Mouse (Mus musculus) heart, embryonic 12.5 days (tissue): ENCODE data around the gene Slpi. TPM values are rescaled to one million over a fixed set of nuclear protein-coding genes. Genes with fewer than 3 reads are reported as not detected.

ENCODE experiments used
- ATAC-seq: fragments of 200-750 bp; cut with Nextera tagmentation; 2 replicates; pipeline ENCODE4 v1.8.0; 2017; ENCODE audit warnings: moderate TSS enrichment, moderate library complexity; ENCODE audit not compliant: insufficient number of reproducible peaks, low FRiP score
- H3K27ac ChIP-seq: fragments of 300-500 bp; sonication (generic); 2 replicates; pipeline ENCODE4 v1.5.1; 2016; ENCODE audit warnings: mild to moderate bottlenecking, moderate library complexity; ENCODE audit not compliant: poor library complexity, severe bottlenecking
- H3K27me3 ChIP-seq: fragments of 300-500 bp; sonication (generic); replicated peaks from 2 replicates; pipeline ENCODE4 v1.6.1; 2016; ENCODE audit warnings: mild to moderate bottlenecking, moderate library complexity
- H3K36me3 ChIP-seq: fragments of 300-500 bp; sonication (generic); 2 replicates; pipeline ENCODE4 v1.6.1; 2016; ENCODE audit warnings: mild to moderate bottlenecking, moderate library complexity
- H3K4me1 ChIP-seq: fragments of 300-500 bp; sonication (generic); replicated peaks from 2 replicates; pipeline ENCODE4 v1.6.1; 2016; ENCODE audit warnings: mild to moderate bottlenecking
- H3K4me2 ChIP-seq: fragments of 300-500 bp; sonication (generic); 2 replicates; pipeline ENCODE4 v1.6.1; 2016; ENCODE audit warnings: mild to moderate bottlenecking, moderate library complexity
- H3K4me3 ChIP-seq: fragments of 300-500 bp; sonication (generic); 2 replicates; pipeline ENCODE4 v1.5.1; 2016; ENCODE audit warnings: mild to moderate bottlenecking
- H3K9ac ChIP-seq: fragments of 300-500 bp; sonication (generic); 2 replicates; pipeline ENCODE4 v1.6.1; 2016; ENCODE audit warnings: mild to moderate bottlenecking, moderate library complexity
- H3K9me3 ChIP-seq: fragments of 300-500 bp; sonication (generic); replicated peaks from 2 replicates; pipeline ENCODE4 v1.6.1; 2016; ENCODE audit warnings: mild to moderate bottlenecking, moderate library complexity
- WGBS: fragments of 180-500 bp; shearing (Covaris S2); methylation state at CpG from one replicate; pipeline ENCODE4 v1.1.7; 2016; 5-methylcytosine and 5-hydroxymethylcytosine counted together
- polyA plus RNA-seq: library from polyadenylated mRNA; unstranded; fragments of >200 nt; fragmentation: Nextera tagmentation; extraction: Ambion mirVana; gene quantifications from 2 replicates; pipeline ENCODE4 v1.2.1, GENCODE M21; 2016

Gene Slpi
- polyA plus RNA-seq, 1 experiment from 2014 or later = 1.2 TPM

- Histone ChIP-seq H3K4me2 (peak overlapping the region; percentile 57), H3K9ac (0 out of 2 replicates have a peak overlapping the region, but pooled peaks have one; percentile 27), H3K4me3 (no peak overlapping the region), H3K27me3 (peaks cover 4% of the 10 kb centered on the region; the same call in 1 of the 2 replicates), H3K36me3 (peaks cover 28% of the 10 kb centered on the region), H3K27ac (peak overlapping the region; percentile 65), H3K4me1 (peaks cover 70% of the 10 kb centered on the region), H3K9me3 (no peaks in the 10 kb centered on the region)
- WGBS = 70% methylated on average over 9 of the region's 9 CpGs
- no peak for ATAC-seq
Measured at GRCm38 (mm10) chr2:164431676-164432465, 43.0 kb upstream of the Slpi start.

- peaks cover 38% of the 10 kb centered on the region for H3K36me3 ChIP-seq
- H3K9me3 ChIP-seq = no peaks in the 10 kb centered on the region
- no peak overlapping the region for H3K27ac ChIP-seq
- peak overlapping the region; percentile 22 for H3K4me2 ChIP-seq
- H3K9ac ChIP-seq = no peak overlapping the region
- WGBS = 5% methylated on average over 7 of the region's 7 CpGs
- ATAC-seq = peak; percentile 49; the same call in 1 of the 2 replicates
- no peak overlapping the region for H3K4me3 ChIP-seq
- H3K27me3 ChIP-seq = peaks cover 4% of the 10 kb centered on the region
- H3K4me1 ChIP-seq = peaks cover 62% of the 10 kb centered on the region
Measured at GRCm38 (mm10) chr2:164430697-164431096, 41.8 kb upstream of the Slpi start.

- H3K4me1 ChIP-seq = peaks cover 56% of the 10 kb centered on the region
- H3K36me3 ChIP-seq = peaks cover 39% of the 10 kb centered on the region
- no peak for ATAC-seq
- H3K4me3 ChIP-seq = no peak overlapping the region
- H3K27me3 ChIP-seq = peaks cover 4% of the 10 kb centered on the region
- no peak overlapping the region for H3K9ac ChIP-seq
- H3K27ac ChIP-seq = 0 out of 2 replicates have a peak overlapping the region, but pooled peaks have one; percentile 8
- H3K4me2 ChIP-seq = no peak overlapping the region
- H3K9me3 ChIP-seq = no peaks in the 10 kb centered on the region
- 48% methylated on average over 15 of the region's 15 CpGs for WGBS
Measured at GRCm38 (mm10) chr2:164429881-164430615, 41.2 kb upstream of the Slpi start.

- ATAC-seq = no peak
- Histone ChIP-seq H3K4me3 (no peak overlapping the region), H3K36me3 (peaks cover 50% of the 10 kb centered on the region), H3K27ac (no peak overlapping the region), H3K27me3 (peaks cover 4% of the 10 kb centered on the region), H3K9me3 (no peaks in the 10 kb centered on the region; the same call in 1 of the 2 replicates), H3K9ac (no peak overlapping the region), H3K4me1 (peaks cover 45% of the 10 kb centered on the region), H3K4me2 (no peak overlapping the region)
- WGBS = 34% methylated on average over 5 of the region's 5 CpGs
Measured at GRCm38 (mm10) chr2:164428451-164428850, 39.6 kb upstream of the Slpi start.

GRCm38 (mm10) chr2:164426952-164427351, 38.1 kb upstream of the Slpi start:
- H3K9ac ChIP-seq = no peak overlapping the region
- 80% methylated on average over 5 of the region's 5 CpGs for WGBS

GRCm38 (mm10) chr2:164426121-164426520, 37.2 kb upstream of the Slpi start:
- no peak for ATAC-seq
- no peak overlapping the region for H3K27ac ChIP-seq
- no peaks in the 10 kb centered on the region; the same call in 1 of the 2 replicates for H3K9me3 ChIP-seq
- no peak overlapping the region for H3K9ac ChIP-seq
- H3K4me2 ChIP-seq = no peak overlapping the region
- peaks cover 54% of the 10 kb centered on the region for H3K36me3 ChIP-seq
- H3K4me1 ChIP-seq = peaks cover 26% of the 10 kb centered on the region
- H3K4me3 ChIP-seq = no peak overlapping the region
- WGBS = 24% methylated on average over 12 of the region's 12 CpGs
- peaks cover 4% of the 10 kb centered on the region for H3K27me3 ChIP-seq

More at GRCm38 (mm10) chr2:164426952-164427351, 38.1 kb upstream of the Slpi start:
- no peak for ATAC-seq
- Histone ChIP-seq H3K27ac (no peak overlapping the region), H3K4me1 (peaks cover 34% of the 10 kb centered on the region), H3K27me3 (peaks cover 4% of the 10 kb centered on the region), H3K4me3 (no peak overlapping the region), H3K9me3 (no peaks in the 10 kb centered on the region; the same call in 1 of the 2 replicates), H3K36me3 (peaks cover 54% of the 10 kb centered on the region), H3K4me2 (no peak overlapping the region)

GRCm38 (mm10) chr2:164425401-164425800, 36.5 kb upstream of the Slpi start:
- H3K9me3 ChIP-seq = no peaks in the 10 kb centered on the region; the same call in 1 of the 2 replicates
- H3K27ac ChIP-seq = no peak overlapping the region
- peaks cover 54% of the 10 kb centered on the region for H3K36me3 ChIP-seq
- no peak overlapping the region for H3K4me2 ChIP-seq
- H3K9ac ChIP-seq = no peak overlapping the region
- peaks cover 19% of the 10 kb centered on the region for H3K4me1 ChIP-seq
- peaks cover 4% of the 10 kb centered on the region for H3K27me3 ChIP-seq
- H3K4me3 ChIP-seq = no peak overlapping the region
- ATAC-seq = no peak
- 79% methylated on average over 5 of the region's 5 CpGs for WGBS

GRCm38 (mm10) chr2:164424406-164424805, 35.5 kb upstream of the Slpi start:
- 84% methylated on average over 8 of the region's 8 CpGs for WGBS
- H3K4me1 ChIP-seq = peaks cover 15% of the 10 kb centered on the region
- no peak overlapping the region for H3K9ac ChIP-seq
- ATAC-seq = no peak
- no peak overlapping the region for H3K27ac ChIP-seq
- H3K9me3 ChIP-seq = no peaks in the 10 kb centered on the region; the same call in 1 of the 2 replicates
- H3K4me3 ChIP-seq = no peak overlapping the region
- H3K27me3 ChIP-seq = peaks cover 1% of the 10 kb centered on the region
- no peak overlapping the region for H3K4me2 ChIP-seq
- H3K36me3 ChIP-seq = peaks cover 50% of the 10 kb centered on the region

GRCm38 (mm10) chr2:164423464-164423863, 34.6 kb upstream of the Slpi start:
- H3K9me3 ChIP-seq = no peaks in the 10 kb centered on the region; the same call in 1 of the 2 replicates
- H3K36me3 ChIP-seq = peaks cover 41% of the 10 kb centered on the region
- H3K4me3 ChIP-seq = no peak overlapping the region
- 84% methylated on average over 11 of the region's 11 CpGs for WGBS
- H3K27ac ChIP-seq = no peak overlapping the region
- H3K27me3 ChIP-seq = peaks cover 2% of the 10 kb centered on the region; the same call in 1 of the 2 replicates
- no peak for ATAC-seq
- no peak overlapping the region for H3K4me2 ChIP-seq
- H3K4me1 ChIP-seq = peaks cover 12% of the 10 kb centered on the region; the same call in 1 of the 2 replicates
- no peak overlapping the region for H3K9ac ChIP-seq

GRCm38 (mm10) chr2:164422675-164423393, 33.9 kb upstream of the Slpi start:
- Histone ChIP-seq H3K9me3 (no peaks in the 10 kb centered on the region; the same call in 1 of the 2 replicates), H3K4me2 (no peak overlapping the region), H3K4me1 (peaks cover 14% of the 10 kb centered on the region; the same call in 1 of the 2 replicates), H3K9ac (no peak overlapping the region), H3K27me3 (peaks cover 4% of the 10 kb centered on the region; the same call in 1 of the 2 replicates), H3K36me3 (peaks cover 35% of the 10 kb centered on the region), H3K27ac (no peak overlapping the region), H3K4me3 (no peak overlapping the region)
- 76% methylated on average over 15 of the region's 15 CpGs for WGBS
- no peak for ATAC-seq
